Comparison of ENCODE assay signal across 11 mouse cellular contexts in genomic region chr7:98841802-98842201, GRCm38 (mm10). TPM values are rescaled to one million over a fixed set of nuclear protein-coding genes. Genes with fewer than 3 reads are reported as not detected.
DNase-seq lines count a peak whose midpoint lies in the region; ATAC-seq and TF ChIP-seq lines count a peak whose summit lies in the region.
"Had no signal": no experiment of that assay in that cellular context is flagged by ENCODE, and none has a peak within 500 bp of the region (broad histone marks: within the 10 kb centered on the region; RNA-seq: fewer than 3 reads in every experiment).

No protein-coding gene starts in this region.

- no peak overlapping the region for H3K4me2 ChIP-seq in midbrain, postnatal 0 days (ENCODE audit: low read depth, low read length, poor library complexity, severe bottlenecking)
- H3K4me2 ChIP-seq: embryonic facial prominence, embryonic 15.5 days; lung, embryonic 15.5 days had no signal

- DNase-seq in gastrocnemius, postnatal 25 days = peak; percentile 38
- no peak for DNase-seq in gastrocnemius, postnatal 10 days
- DNase-seq in midbrain, postnatal 0 days (ENCODE audit: low spot score) = no peak
- DNase-seq in midbrain, embryonic 10.5 days (ENCODE audit: low spot score) = no peak
- peak; percentile 46 for DNase-seq in forelimb bud, embryonic 11.5 days (ENCODE audit: low read depth, low spot score)
- peak; percentile 47 for DNase-seq in retina, embryonic 14.5 days (ENCODE audit: low spot score)
- no peak for DNase-seq in left cerebral cortex, adult 11 months (ENCODE audit: low spot score)

- H3K9me3 ChIP-seq in midbrain, postnatal 0 days (ENCODE audit: low read length) = no peaks in the 10 kb centered on the region
- H3K9me3 ChIP-seq in midbrain, embryonic 10.5 days (replicated peaks) = no peaks in the 10 kb centered on the region
- H3K9me3 ChIP-seq: embryonic facial prominence, embryonic 15.5 days; lung, embryonic 15.5 days had no signal

- no peak for ATAC-seq in midbrain, postnatal 0 days (ENCODE audit: low FRiP score)
- no peak for ATAC-seq in granulocyte monocyte progenitor cell, adult 5-6 weeks (replicated peaks; ENCODE audit: poor library complexity, severe bottlenecking)

- 33% methylated on average over 3 of the region's 3 CpGs for WGBS in midbrain, postnatal 0 days
- 35% methylated on average over 3 of the region's 3 CpGs for WGBS in midbrain, embryonic 10.5 days

- peak; percentile 13; the same call in 1 of the 2 replicates for TF ChIP-seq CTCF in midbrain, postnatal 0 days (IDR thresholded peaks at IDR 0.05)

- no peak overlapping the region for H3K9ac ChIP-seq in midbrain, postnatal 0 days (replicated peaks; ENCODE audit: low read length, poor library complexity, severe bottlenecking)
- H3K9ac ChIP-seq: embryonic facial prominence, embryonic 15.5 days; lung, embryonic 15.5 days had no signal

- no peak overlapping the region for H3K4me3 ChIP-seq in midbrain, postnatal 0 days (ENCODE audit: low read depth, low read length)
- H3K4me3 ChIP-seq in midbrain, embryonic 10.5 days = no peak overlapping the region
- H3K4me3 ChIP-seq: embryonic facial prominence, embryonic 15.5 days; lung, embryonic 15.5 days; myocyte had no signal

- H3K4me1 ChIP-seq in midbrain, postnatal 0 days (ENCODE audit: insufficient read depth, low read length) = peaks cover 5% of the 10 kb centered on the region; the same call in 1 of the 2 replicates
- H3K4me1 ChIP-seq in midbrain, embryonic 10.5 days = peaks cover 48% of the 10 kb centered on the region

- H3K27ac ChIP-seq in midbrain, postnatal 0 days (ENCODE audit: low read depth, low read length) = no peak overlapping the region
- H3K27ac ChIP-seq in midbrain, embryonic 10.5 days (replicated peaks) = no peak overlapping the region
- H3K27ac ChIP-seq: embryonic facial prominence, embryonic 15.5 days; lung, embryonic 15.5 days had no signal

- no peaks in the 10 kb centered on the region for H3K36me3 ChIP-seq in midbrain, postnatal 0 days (ENCODE audit: insufficient read depth, low read length)
- no peaks in the 10 kb centered on the region for H3K36me3 ChIP-seq in midbrain, embryonic 10.5 days
- H3K36me3 ChIP-seq: embryonic facial prominence, embryonic 15.5 days; lung, embryonic 15.5 days had no signal

- H3K27me3 ChIP-seq in midbrain, postnatal 0 days (ENCODE audit: insufficient read depth, low read length) = peaks cover 37% of the 10 kb centered on the region
- peaks cover 86% of the 10 kb centered on the region for H3K27me3 ChIP-seq in midbrain, embryonic 10.5 days (ENCODE audit: low read depth, poor library complexity, severe bottlenecking)

RNA-seq across cellular contexts. Expression of gene Wnt11, which starts 6.9 kb away (rescaled TPM):
- 1 to 10 TPM; 5.7 to 6.6 TPM for total RNA-seq in gastrocnemius, postnatal 25 days (2021)
- 10 to 100 TPM; 10.5 to 12.8 TPM for total RNA-seq in gastrocnemius, postnatal 10 days (2021)
- total RNA-seq in midbrain, postnatal 0 days (2014; rRNA removed) = 3.2 and 3.7 TPM in 2 replicates
- polyA plus RNA-seq in midbrain, postnatal 0 days (2015; fragmentation: Nextera tagmentation; extraction: Ambion mirVana) = 1.8 and 1.9 TPM in 2 replicates
- polyA plus RNA-seq in midbrain, embryonic 10.5 days (2016; fragmentation: Nextera tagmentation; extraction: Ambion mirVana) = 0.62 and 0.70 TPM in 2 replicates
- total RNA-seq in granulocyte monocyte progenitor cell, adult 5-6 weeks (2014; fragmentation: Nextera tagmentation) = not detected in 2 replicates
- total RNA-seq in granulocyte monocyte progenitor cell, adult 5-6 weeks (2017) = not detected in 2 replicates

Comparison
In these comparisons a context has a peak if more than half of its experiments do, and no peak if none do; other contexts are left out.
1. DNase-seq: peak in gastrocnemius, postnatal 25 days (single experiment), forelimb bud, embryonic 11.5 days (single experiment) and retina, embryonic 14.5 days (single experiment); none in gastrocnemius, postnatal 10 days (single experiment), midbrain, postnatal 0 days (single experiment), midbrain, embryonic 10.5 days (single experiment) and left cerebral cortex, adult 11 months (single experiment).